Mouse (Mus musculus): Measurements from ENCODE around the gene Rnf227.
"Not testable (repeated sequence)": the region's sequence is repeated elsewhere in the genome, so short reads cannot be mapped to it uniquely, and the experiment has no call there.

Gene Rnf227

GRCm38 (mm10) chr11:69340161-69341131 is at the start of gene Rnf227:
TSS of gene Rnf227 (plus strand) at chr11:69340461.
- in situ Hi-C loops (cut with MboI, MseI): no loop called here

GRCm38 (mm10) chr11:69291111-69291510 is 49.1 kb upstream of the Rnf227 start:
- in situ Hi-C loops (cut with MboI, MseI): no loop called here

GRCm38 (mm10) chr11:69295286-69295685 is 45.0 kb upstream of the Rnf227 start:
- in situ Hi-C loops (cut with MboI, MseI): no loop called here

- in situ Hi-C loops (cut with MboI, MseI): no loop called here
Measured at GRCm38 (mm10) chr11:69297799-69298198, 42.5 kb upstream of the Rnf227 start.

GRCm38 (mm10) chr11:69298231-69298630 is 42.0 kb upstream of the Rnf227 start:
- in situ Hi-C loops (cut with MboI, MseI): no loop called here

GRCm38 (mm10) chr11:69302817-69303216 is 37.4 kb upstream of the Rnf227 start:
- in situ Hi-C loops (cut with MboI, MseI): no loop called here

GRCm38 (mm10) chr11:69305291-69305690 is 35.0 kb upstream of the Rnf227 start:
- in situ Hi-C loops (cut with MboI, MseI): no loop called here

GRCm38 (mm10) chr11:69306039-69306438 is 34.2 kb upstream of the Rnf227 start:
- in situ Hi-C loops (cut with MboI, MseI): no loop called here

- in situ Hi-C loops (cut with MboI, MseI): no loop called here
Measured at GRCm38 (mm10) chr11:69311266-69311665, 29.0 kb upstream of the Rnf227 start.

- in situ Hi-C loops (cut with MboI, MseI): no loop called here
Measured at GRCm38 (mm10) chr11:69316361-69316760, 23.9 kb upstream of the Rnf227 start.

- in situ Hi-C loops (cut with MboI, MseI): not testable (repeated sequence)
Measured at GRCm38 (mm10) chr11:69318000-69318399, 22.3 kb upstream of the Rnf227 start.

- in situ Hi-C loops (cut with MboI, MseI): no loop called here
Measured at GRCm38 (mm10) chr11:69321580-69321979, 18.7 kb upstream of the Rnf227 start.

- in situ Hi-C loops (cut with MboI, MseI): no loop called here
Measured at GRCm38 (mm10) chr11:69322010-69322409, 18.3 kb upstream of the Rnf227 start.

GRCm38 (mm10) chr11:69322693-69323471 is 17.4 kb upstream of the Rnf227 start:
- in situ Hi-C loops (cut with MboI, MseI): no loop called here

- in situ Hi-C loops (cut with MboI, MseI): no loop called here
Measured at GRCm38 (mm10) chr11:69323667-69324111, 16.6 kb upstream of the Rnf227 start, which contains the start of the genes Cntrob and Trappc1. TSS of gene Cntrob (minus strand) at chr11:69323775. TSS of gene Trappc1 (plus strand) at chr11:69323980.

GRCm38 (mm10) chr11:69324749-69325148 is 15.5 kb upstream of the Rnf227 start:
- in situ Hi-C loops (cut with MboI, MseI): no loop called here

GRCm38 (mm10) chr11:69325628-69326407 is 14.4 kb upstream of the Rnf227 start, which contains the start of gene Kcnab3:
TSS of gene Kcnab3 (plus strand) at chr11:69326258.
- in situ Hi-C loops (cut with MboI, MseI): no loop called here

- in situ Hi-C loops (cut with MboI, MseI): no loop called here
Measured at GRCm38 (mm10) chr11:69326408-69327156, 13.7 kb upstream of the Rnf227 start.

GRCm38 (mm10) chr11:69327157-69327442 is 13.2 kb upstream of the Rnf227 start:
- in situ Hi-C loops (cut with MboI, MseI): no loop called here

- in situ Hi-C loops (cut with MboI, MseI): no loop called here
Measured at GRCm38 (mm10) chr11:69327648-69328047, 12.6 kb upstream of the Rnf227 start.

- in situ Hi-C loops (cut with MboI, MseI): no loop called here
Measured at GRCm38 (mm10) chr11:69328517-69328916, 11.7 kb upstream of the Rnf227 start.

All from T-helper 2 cell (primary cell).